Mouse (Mus musculus) neural tube, embryonic 11.5 days (tissue): Measurements from ENCODE around the gene Map2. TPM values are rescaled to one million over a fixed set of nuclear protein-coding genes. Genes with fewer than 3 reads are reported as not detected.

Source experiments
- ATAC-seq: fragments of 200-750 bp; cut with Nextera tagmentation; 2 replicates; pipeline ENCODE4 v1.8.0; 2017; ENCODE audit warnings: moderate number of reproducible peaks, mild to moderate bottlenecking, moderate TSS enrichment, moderate library complexity; ENCODE audit not compliant: insufficient read depth, low FRiP score, low TSS enrichment
- DNase-seq: peaks from one replicate; pipeline ENCODE4 v3.0.0-alpha.2; 2015; ENCODE audit warnings: low spot score
- H3K27ac ChIP-seq: fragments of 300-500 bp; sonication (generic); 2 replicates; pipeline ENCODE4 v1.5.1; 2014; ENCODE audit warnings: low read depth, mild to moderate bottlenecking, low read length
- H3K27me3 ChIP-seq: fragments of 300-500 bp; sonication (generic); 2 replicates; pipeline ENCODE4 v1.6.1; 2014; ENCODE audit warnings: mild to moderate bottlenecking, low read length, mixed read lengths; ENCODE audit not compliant: control insufficient read depth, insufficient read depth
- H3K36me3 ChIP-seq: fragments of 300-500 bp; sonication (generic); 2 replicates; pipeline ENCODE4 v1.6.1; 2014; ENCODE audit warnings: mild to moderate bottlenecking, low read length, moderate library complexity, mixed read lengths; ENCODE audit not compliant: control insufficient read depth, insufficient read depth
- H3K4me1 ChIP-seq: fragments of 300-500 bp; sonication (generic); 2 replicates; pipeline ENCODE4 v1.6.1; 2014; ENCODE audit warnings: low read length, mixed read lengths; ENCODE audit not compliant: control insufficient read depth, insufficient read depth
- H3K4me2 ChIP-seq: fragments of 300-500 bp; sonication (generic); 2 replicates; pipeline ENCODE4 v1.6.1; 2014; ENCODE audit warnings: low read depth, mild to moderate bottlenecking, moderate library complexity
- H3K4me3 ChIP-seq: fragments of 300-500 bp; sonication (generic); 2 replicates; pipeline ENCODE4 v1.5.1; 2014; ENCODE audit warnings: low read depth, low read length
- H3K9ac ChIP-seq: fragments of 300-500 bp; sonication (generic); 2 replicates; pipeline ENCODE4 v1.6.1; 2014; ENCODE audit warnings: mild to moderate bottlenecking, low read length
- H3K9me3 ChIP-seq: fragments of 300-500 bp; sonication (generic); 2 replicates; pipeline ENCODE4 v1.6.1; 2016; ENCODE audit warnings: low read length; ENCODE audit not compliant: control insufficient read depth
- WGBS: fragments of 180-500 bp; shearing (Covaris S2); extraction: QIAGEN DNeasy Blood & Tissue Kit; methylation state at CpG from one replicate; pipeline ENCODE4 v1.1.7; 2014; 5-methylcytosine and 5-hydroxymethylcytosine counted together
- polyA plus RNA-seq: library from polyadenylated mRNA; unstranded; fragments of >200 nt; fragmentation: Nextera tagmentation; extraction: Ambion mirVana; gene quantifications from 2 replicates; pipeline ENCODE4 v1.2.1, GENCODE M21; 2014

Gene Map2
- polyA plus RNA-seq, 1 experiment from 2014 or later, result 194 TPM

- WGBS, result 57% methylated on average over 13 of the region's 13 CpGs
- Histone ChIP-seq H3K27ac (no peak overlapping the region), H3K9me3 (no peaks in the 10 kb centered on the region), H3K4me1 (no peaks in the 10 kb centered on the region), H3K4me3 (no peak overlapping the region), H3K9ac (no peak overlapping the region), H3K4me2 (no peak overlapping the region), H3K36me3 (no peaks in the 10 kb centered on the region), H3K27me3 (no peaks in the 10 kb centered on the region)
- ATAC-seq (peak; percentile 41; the same call in 1 of the 2 replicates), DNase-seq (peak; percentile 31)
Observed at GRCm38 (mm10) chr1:66407270-66407967, 232.3 kb downstream of the Map2 start.

GRCm38 (mm10) chr1:66418360-66418759, 243.3 kb downstream of the Map2 start:
- DNase-seq, result no peak
- H3K9ac ChIP-seq, result no peak overlapping the region
- H3K4me3 ChIP-seq, result no peak overlapping the region
- no peak overlapping the region for H3K4me2 ChIP-seq
- H3K4me1 ChIP-seq, result no peaks in the 10 kb centered on the region
- no peaks in the 10 kb centered on the region for H3K9me3 ChIP-seq
- H3K27me3 ChIP-seq, result no peaks in the 10 kb centered on the region
- no peak overlapping the region for H3K27ac ChIP-seq
- ATAC-seq, result no peak
- no peaks in the 10 kb centered on the region for H3K36me3 ChIP-seq

GRCm38 (mm10) chr1:66426073-66426472, 251.0 kb downstream of the Map2 start:
- no peak overlapping the region for H3K4me2 ChIP-seq
- no peak for DNase-seq
- WGBS, result 95% methylated on average over 5 of the region's 5 CpGs
- H3K27ac ChIP-seq, result no peak overlapping the region
- no peaks in the 10 kb centered on the region for H3K9me3 ChIP-seq
- H3K4me3 ChIP-seq, result no peak overlapping the region
- H3K27me3 ChIP-seq, result no peaks in the 10 kb centered on the region
- no peaks in the 10 kb centered on the region for H3K36me3 ChIP-seq
- H3K9ac ChIP-seq, result no peak overlapping the region
- ATAC-seq, result no peak
- H3K4me1 ChIP-seq, result no peaks in the 10 kb centered on the region

- no peak for ATAC-seq
- H3K4me2 ChIP-seq, result no peak overlapping the region
- H3K9me3 ChIP-seq, result no peaks in the 10 kb centered on the region
- no peak overlapping the region for H3K27ac ChIP-seq
- H3K4me3 ChIP-seq, result no peak overlapping the region
- H3K36me3 ChIP-seq, result no peaks in the 10 kb centered on the region
- no peaks in the 10 kb centered on the region for H3K27me3 ChIP-seq
- no peaks in the 10 kb centered on the region for H3K4me1 ChIP-seq
- DNase-seq, result no peak
- H3K9ac ChIP-seq, result no peak overlapping the region
Observed at GRCm38 (mm10) chr1:66430962-66431361, 255.9 kb downstream of the Map2 start.

- Histone ChIP-seq H3K4me1 (no peaks in the 10 kb centered on the region), H3K9me3 (no peaks in the 10 kb centered on the region), H3K27me3 (no peaks in the 10 kb centered on the region), H3K36me3 (no peaks in the 10 kb centered on the region), H3K27ac (no peak overlapping the region), H3K4me3 (no peak overlapping the region), H3K9ac (no peak overlapping the region), H3K4me2 (no peak overlapping the region)
- DNase-seq (no peak), ATAC-seq (no peak)
- WGBS, result 88% methylated on average over 6 of the region's 6 CpGs
Observed at GRCm38 (mm10) chr1:66431472-66431871, 256.4 kb downstream of the Map2 start.

GRCm38 (mm10) chr1:66438069-66438468, 263.0 kb downstream of the Map2 start:
- no peak overlapping the region for H3K4me3 ChIP-seq
- WGBS, result 85% methylated on average over 2 of the region's 2 CpGs
- no peak for ATAC-seq
- H3K36me3 ChIP-seq, result no peaks in the 10 kb centered on the region
- no peak overlapping the region for H3K9ac ChIP-seq
- no peak overlapping the region for H3K4me2 ChIP-seq
- no peak for DNase-seq
- no peaks in the 10 kb centered on the region for H3K27me3 ChIP-seq
- no peaks in the 10 kb centered on the region for H3K9me3 ChIP-seq
- no peak overlapping the region for H3K27ac ChIP-seq
- no peaks in the 10 kb centered on the region for H3K4me1 ChIP-seq

- Histone ChIP-seq H3K36me3 (no peaks in the 10 kb centered on the region), H3K27me3 (no peaks in the 10 kb centered on the region), H3K4me1 (no peaks in the 10 kb centered on the region), H3K9ac (no peak overlapping the region), H3K4me3 (no peak overlapping the region), H3K9me3 (no peaks in the 10 kb centered on the region), H3K27ac (no peak overlapping the region), H3K4me2 (no peak overlapping the region)
- DNase-seq (no peak), ATAC-seq (no peak)
- WGBS, result 68% methylated on average over 2 of the region's 2 CpGs
Observed at GRCm38 (mm10) chr1:66442922-66443321, 267.8 kb downstream of the Map2 start.

- no peaks in the 10 kb centered on the region for H3K27me3 ChIP-seq
- H3K36me3 ChIP-seq, result no peaks in the 10 kb centered on the region
- no peak overlapping the region for H3K27ac ChIP-seq
- H3K9ac ChIP-seq, result no peak overlapping the region
- no peak overlapping the region for H3K4me2 ChIP-seq
- ATAC-seq, result no peak
- no peaks in the 10 kb centered on the region for H3K4me1 ChIP-seq
- no peak overlapping the region for H3K4me3 ChIP-seq
- H3K9me3 ChIP-seq, result no peaks in the 10 kb centered on the region
- 78% methylated on average over 2 of the region's 2 CpGs for WGBS
- no peak for DNase-seq
Observed at GRCm38 (mm10) chr1:66449471-66449870, 274.4 kb downstream of the Map2 start.

- Histone ChIP-seq H3K9ac (no peak overlapping the region), H3K4me2 (no peak overlapping the region), H3K27me3 (no peaks in the 10 kb centered on the region), H3K36me3 (no peaks in the 10 kb centered on the region), H3K27ac (no peak overlapping the region), H3K4me3 (no peak overlapping the region), H3K4me1 (no peaks in the 10 kb centered on the region), H3K9me3 (no peaks in the 10 kb centered on the region)
- ATAC-seq, result no peak
- 35% methylated on average over 2 of the region's 2 CpGs for WGBS
- no peak for DNase-seq
Observed at GRCm38 (mm10) chr1:66456580-66456979, 281.5 kb downstream of the Map2 start.
